Mouse (Mus musculus): ENCODE results near the gene Gng7. TPM values are rescaled to one million over a fixed set of nuclear protein-coding genes. Genes with fewer than 3 reads are reported as not detected.

The Gng7 gene
- polyA plus RNA-seq, 1 experiment = 3.0 TPM

DNA sequence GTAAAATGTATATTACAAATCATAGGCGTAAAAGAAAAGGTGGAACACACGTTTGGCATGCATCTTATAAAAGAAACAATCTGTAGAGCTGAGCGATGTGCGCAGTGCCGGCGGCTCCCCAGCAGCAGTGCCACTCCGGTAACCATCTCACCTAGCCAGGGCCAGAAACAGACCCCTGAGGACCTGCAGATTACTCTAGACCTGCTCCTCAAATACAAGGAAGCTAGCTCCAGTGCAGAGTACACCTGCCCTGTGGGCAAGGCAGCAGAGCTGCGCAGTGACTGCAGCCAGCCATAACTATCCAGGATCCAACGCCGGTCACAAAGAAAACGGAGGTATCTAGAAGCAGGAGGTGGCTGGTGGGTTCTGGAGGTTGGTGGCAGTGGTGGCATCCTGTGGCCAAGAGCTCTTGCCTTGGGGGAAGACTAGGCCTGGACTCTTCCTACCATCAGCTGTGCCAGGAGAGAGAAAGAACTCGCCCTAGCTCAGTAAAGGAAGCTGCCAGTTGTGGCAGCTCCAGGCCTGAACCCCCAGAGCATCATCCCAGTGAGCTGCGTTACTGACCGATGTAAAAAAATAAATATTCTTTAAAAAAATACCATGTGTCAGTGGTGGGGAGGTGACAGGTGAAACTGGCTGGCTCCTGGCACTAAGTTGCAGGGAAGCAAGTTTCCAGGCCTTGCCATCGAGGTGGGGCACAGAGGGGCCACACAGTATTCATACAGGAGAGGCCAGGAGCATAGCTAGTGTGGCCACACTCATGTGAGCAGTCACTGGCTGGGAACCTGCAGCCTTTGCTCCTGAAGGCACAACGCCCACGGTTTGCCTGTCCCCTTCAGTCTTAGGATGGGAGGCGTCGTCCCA is 113.1 kb downstream of the Gng7 start:
- no peak overlapping the region for H3K4me3 ChIP-seq (replicated peaks; ENCODE audit: extremely low read depth, low read depth, low read length)
- WGBS = 87% methylated on average over 19 of the region's 19 CpGs
- TF ChIP-seq POLR2A (IDR thresholded peaks at IDR 0.05; ENCODE audit: borderline replicate concordance, extremely low read depth, low read depth, low read length) = no peak
- no peak for TF ChIP-seq CTCF (IDR thresholded peaks at IDR 0.05; ENCODE audit: insufficient read depth, low read length)
- peaks cover 7% of the 10 kb centered on the region; the same call in 1 of the 2 replicates for H3K4me1 ChIP-seq (ENCODE audit: control insufficient read depth, insufficient read depth, low read length)
- no peak for DNase-seq

DNA sequence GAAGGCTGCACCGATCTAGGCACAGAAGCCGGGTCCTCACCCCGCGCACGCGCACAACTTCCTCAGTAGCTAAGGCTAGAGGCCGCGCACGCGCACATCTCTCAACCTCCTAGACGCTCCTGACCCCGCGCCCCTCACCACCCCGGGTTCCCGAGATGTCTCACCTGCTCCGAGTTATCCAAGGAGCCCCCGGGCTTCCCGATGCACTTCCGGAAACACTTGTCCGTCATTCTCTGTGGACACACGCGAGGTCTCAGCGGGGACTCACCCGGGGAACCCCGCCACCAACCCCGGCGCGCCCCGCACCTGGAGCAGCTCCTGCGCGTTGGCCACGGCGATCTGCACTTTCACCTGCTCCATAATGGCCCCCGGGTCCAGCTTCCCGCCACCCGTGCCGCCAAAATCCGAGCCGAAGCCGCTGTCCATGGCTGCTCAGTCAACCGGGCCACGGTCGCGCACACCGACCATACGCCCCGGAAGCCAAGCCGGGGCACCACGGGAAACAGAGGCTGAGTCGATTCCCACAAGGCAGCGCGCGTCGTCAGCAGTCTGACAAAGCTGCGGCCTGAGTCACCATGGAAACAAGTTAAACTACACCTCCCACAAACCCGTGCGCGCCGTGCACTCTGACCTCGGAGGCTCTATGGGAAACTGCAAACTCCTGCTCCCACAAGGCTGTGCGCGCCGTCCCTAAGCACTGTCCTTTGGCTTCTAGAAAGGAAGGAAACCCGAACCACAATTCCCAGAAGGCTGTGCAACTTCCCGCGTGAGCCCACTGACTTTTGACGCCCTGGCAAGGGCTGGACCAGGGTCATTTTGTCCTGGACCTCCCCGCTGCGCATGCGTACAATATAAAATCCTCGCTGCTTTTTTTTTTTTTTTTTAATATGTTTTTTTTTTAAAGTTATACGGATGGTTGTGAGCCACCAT is 114.2 kb downstream of the Gng7 start, which contains the start of gene Timm13:
Timm13 (minus strand) TSS at position 652 of the 930 bp plus-strand sequence.
- peak; percentile 95 for DNase-seq
- Histone ChIP-seq H3K4me3 (replicated peaks; ENCODE audit: extremely low read depth, low read depth, low read length) (peak within 1 kb of the TSS; percentile 69), H3K4me1 (ENCODE audit: control insufficient read depth, insufficient read depth, low read length) (peaks cover 7% of the 10 kb centered on the region; the same call in 1 of the 2 replicates)
- WGBS = under 1% methylated on average over 72 of the region's 72 CpGs
- TF ChIP-seq CTCF (IDR thresholded peaks at IDR 0.05; ENCODE audit: insufficient read depth, low read length) (no peak), POLR2A (IDR thresholded peaks at IDR 0.05; ENCODE audit: borderline replicate concordance, extremely low read depth, low read depth, low read length) (peak; percentile 87)

DNA sequence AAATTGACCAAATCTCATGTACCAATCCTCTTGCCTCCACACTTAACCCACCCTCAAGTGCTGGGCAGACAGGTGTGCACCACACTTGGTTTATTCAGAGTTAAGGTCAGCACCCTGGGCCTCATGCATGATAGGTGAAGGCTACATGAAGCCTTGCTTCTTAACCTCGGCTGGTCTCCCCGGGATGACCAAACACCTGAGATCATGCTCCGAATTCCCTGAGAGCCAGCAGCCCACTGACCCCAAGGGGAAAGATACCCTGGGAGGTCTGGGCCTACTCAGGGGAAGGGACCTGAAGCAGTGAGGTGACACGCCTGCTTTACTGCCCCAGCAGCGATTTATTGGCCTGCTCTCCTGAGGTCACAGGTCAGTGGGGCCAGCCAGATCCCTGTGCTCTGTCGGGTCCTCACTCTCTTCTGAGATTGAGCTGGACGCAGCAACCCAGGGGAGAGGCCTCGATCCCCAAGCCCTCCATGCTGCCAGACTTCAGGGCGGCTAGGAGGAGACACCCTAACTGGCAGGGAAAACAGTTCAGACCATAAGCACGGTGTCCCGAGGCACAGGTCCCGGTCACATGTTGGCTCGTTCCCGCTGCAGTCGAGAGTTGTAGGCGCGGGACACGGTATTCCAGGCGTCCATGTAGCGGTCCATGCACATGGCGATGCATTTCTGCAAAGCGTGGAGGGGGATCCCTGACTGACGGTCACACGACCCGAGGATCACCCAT is 115.0 kb downstream of the Gng7 start:
- Histone ChIP-seq H3K4me3 (replicated peaks; ENCODE audit: extremely low read depth, low read depth, low read length) (peak overlapping the region; percentile 69), H3K4me1 (ENCODE audit: control insufficient read depth, insufficient read depth, low read length) (peaks cover 7% of the 10 kb centered on the region; the same call in 1 of the 2 replicates)
- TF ChIP-seq CTCF (IDR thresholded peaks at IDR 0.05; ENCODE audit: insufficient read depth, low read length) = no peak
- no peak for TF ChIP-seq POLR2A (IDR thresholded peaks at IDR 0.05; ENCODE audit: borderline replicate concordance, extremely low read depth, low read depth, low read length)
- no peak for DNase-seq
- 15% methylated on average over 25 of the region's 25 CpGs for WGBS

DNA sequence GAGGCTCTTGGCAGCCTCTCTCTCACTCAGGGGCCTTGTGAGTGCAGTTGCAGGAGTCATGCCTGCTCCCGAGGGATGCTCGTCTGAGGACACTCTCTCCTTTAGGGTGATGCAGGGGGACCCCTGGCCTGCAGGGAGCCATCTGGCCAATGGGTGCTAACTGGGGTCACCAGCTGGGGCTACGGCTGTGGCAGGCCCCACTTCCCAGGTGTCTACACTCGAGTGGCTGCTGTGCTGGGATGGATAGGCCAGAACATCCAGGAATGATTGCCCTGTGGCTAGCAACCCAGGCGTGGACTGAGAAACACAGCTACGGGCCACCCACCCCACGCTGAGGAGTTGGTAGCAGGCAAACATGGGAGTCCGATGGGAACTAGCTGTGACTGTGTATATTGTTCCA is 115.7 kb downstream of the Gng7 start:
- TF ChIP-seq CTCF (IDR thresholded peaks at IDR 0.05; ENCODE audit: insufficient read depth, low read length) = no peak
- no peak for TF ChIP-seq POLR2A (IDR thresholded peaks at IDR 0.05; ENCODE audit: borderline replicate concordance, extremely low read depth, low read depth, low read length)
- WGBS = 80% methylated on average over 8 of the region's 8 CpGs
- DNase-seq = no peak
- peaks cover 7% of the 10 kb centered on the region; the same call in 1 of the 2 replicates for H3K4me1 ChIP-seq (ENCODE audit: control insufficient read depth, insufficient read depth, low read length)
- H3K4me3 ChIP-seq (replicated peaks; ENCODE audit: extremely low read depth, low read depth, low read length) = no peak overlapping the region

Other genes starting within 250 kb of the Gng7 start
- 35.7 and 38.7 TPM in 2 replicates for gene Sf3a2, start 216.7 kb downstream of the Gng7 start, polyA plus RNA-seq (2012; rRNA removed)
- 51.2 and 58.8 TPM in 2 replicates for gene Plekhj1, start 216.3 kb downstream of the Gng7 start, polyA plus RNA-seq (2012; rRNA removed)
- gene Amh, start 209.7 kb downstream of the Gng7 start, polyA plus RNA-seq (2012; rRNA removed) = 0.62 and 1.3 TPM in 2 replicates
- gene Jsrp1, start 201.4 kb downstream of the Gng7 start, polyA plus RNA-seq (2012; rRNA removed) = 7.7 TPM in 1 of 2 replicates, not detected in the other
- 804 and 834 TPM in 2 replicates for gene Oaz1, start 188.3 kb downstream of the Gng7 start, polyA plus RNA-seq (2012; rRNA removed)
- 0.10 and 0.31 TPM in 2 replicates for gene Lingo3, start 170.9 kb downstream of the Gng7 start, polyA plus RNA-seq (2012; rRNA removed)
- 78.5 and 79.1 TPM in 2 replicates for gene Lsm7, start 159.7 kb downstream of the Gng7 start, polyA plus RNA-seq (2012; rRNA removed)
- 91.7 and 93.9 TPM in 2 replicates for gene Sppl2b, start 159.7 kb downstream of the Gng7 start, polyA plus RNA-seq (2012; rRNA removed)
- gene Tmprss9, start 143.1 kb downstream of the Gng7 start, polyA plus RNA-seq (2012; rRNA removed) = 0.06 and 0.07 TPM in 2 replicates
- 157 and 196 TPM in 2 replicates for gene Timm13, start 114.0 kb downstream of the Gng7 start, polyA plus RNA-seq (2012; rRNA removed)
- 9.4 and 11.3 TPM in 2 replicates for gene Lmnb2, start 96.7 kb downstream of the Gng7 start, polyA plus RNA-seq (2012; rRNA removed)
- 103 and 120 TPM in 2 replicates for gene Gadd45b, start 84.9 kb downstream of the Gng7 start, polyA plus RNA-seq (2012; rRNA removed)
- gene Diras1, start 10.7 kb upstream of the Gng7 start, polyA plus RNA-seq (2012; rRNA removed) = 0.03 TPM in 1 of 2 replicates, not detected in the other
- 44.2 and 46.9 TPM in 2 replicates for gene Slc39a3, start 22.5 kb upstream of the Gng7 start, polyA plus RNA-seq (2012; rRNA removed)
- gene Sgta, start 45.2 kb upstream of the Gng7 start, polyA plus RNA-seq (2012; rRNA removed) = 182 and 183 TPM in 2 replicates
- gene Thop1, start 55.1 kb upstream of the Gng7 start, polyA plus RNA-seq (2012; rRNA removed) = 31.7 and 59.6 TPM in 2 replicates
- 0.15 and 0.47 TPM in 2 replicates for gene Creb3l3, start 83.9 kb upstream of the Gng7 start, polyA plus RNA-seq (2012; rRNA removed)
- 147 and 176 TPM in 2 replicates for gene Map2k2, start 91.0 kb upstream of the Gng7 start, polyA plus RNA-seq (2012; rRNA removed)
- gene Zbtb7a, start 120.3 kb upstream of the Gng7 start, polyA plus RNA-seq (2012; rRNA removed) = 66.7 and 83.6 TPM in 2 replicates
- gene Pias4, start 153.0 kb upstream of the Gng7 start, polyA plus RNA-seq (2012; rRNA removed) = 33.0 and 40.0 TPM in 2 replicates
- 1,377 and 1,420 TPM in 2 replicates for gene Eef2, start 161.7 kb upstream of the Gng7 start, polyA plus RNA-seq (2012; rRNA removed)
- 70.4 and 73.5 TPM in 2 replicates for gene Dapk3, start 168.1 kb upstream of the Gng7 start, polyA plus RNA-seq (2012; rRNA removed)
- not detected in 2 replicates for gene 4930442H23Rik, start 168.9 kb upstream of the Gng7 start, polyA plus RNA-seq (2012; rRNA removed)
- gene Nmrk2, start 187.1 kb upstream of the Gng7 start, polyA plus RNA-seq (2012; rRNA removed) = 0.28 and 0.59 TPM in 2 replicates
- 0.08 and 0.20 TPM in 2 replicates for gene Atcay, start 215.9 kb upstream of the Gng7 start, polyA plus RNA-seq (2012; rRNA removed)
- 8.9 and 10.0 TPM in 2 replicates for gene Zfr2, start 218.2 kb upstream of the Gng7 start, polyA plus RNA-seq (2012; rRNA removed)
- 2.7 and 3.3 TPM in 2 replicates for gene Matk, start 238.0 kb upstream of the Gng7 start, polyA plus RNA-seq (2012; rRNA removed)